Mouse (Mus musculus): Measurements from ENCODE around the gene Lhx8. TPM values are rescaled to one million over a fixed set of nuclear protein-coding genes. Genes with fewer than 3 reads are reported as not detected.

Gene Lhx8
- total and polyA plus RNA-seq, 3 experiments, result 0.16 TPM; not detected in 2

GRCm38 (mm10) chr3:154327883-154328720 is 2.4 kb downstream of the Lhx8 start:
- ATAC-seq (ENCODE audit: extremely low read depth, insufficient number of reproducible peaks, low FRiP score, poor library complexity, severe bottlenecking), result no peak
- peaks cover 47% of the 10 kb centered on the region for H3K9me3 ChIP-seq (replicated peaks)
- H3K36me3 ChIP-seq (replicated peaks), result no peaks in the 10 kb centered on the region
- no peak for DNase-seq (ENCODE audit: low spot score)
- no peak for TF ChIP-seq TAL1 (conservative IDR thresholded peaks at IDR 0.05; ENCODE audit: low read depth, low read length)
- no peak for TF ChIP-seq CTCF (IDR thresholded peaks at IDR 0.05; ENCODE audit: low read depth, low read length)
- TF ChIP-seq POLR2AphosphoS5 (IDR thresholded peaks at IDR 0.05; ENCODE audit: insufficient replicate concordance, low read depth, low read length), result no peak
- no peak for TF ChIP-seq GATA1 (IDR thresholded peaks at IDR 0.05; ENCODE audit: borderline replicate concordance, low read length)
- TF ChIP-seq GATA2 (IDR thresholded peaks at IDR 0.05; ENCODE audit: borderline replicate concordance, low read depth, low read length), result no peak
- H3K27me3 ChIP-seq (ENCODE audit: insufficient read depth, low read length), result no peaks in the 10 kb centered on the region
- no peaks in the 10 kb centered on the region for H3K4me1 ChIP-seq (ENCODE audit: insufficient read depth, low read depth, low read length)
- H3K4me3 ChIP-seq (ENCODE audit: low read depth, low read length), result peak overlapping the region; percentile 20; the same call in 1 of the 2 replicates

- no peak for ATAC-seq (ENCODE audit: extremely low read depth, insufficient number of reproducible peaks, low FRiP score, poor library complexity, severe bottlenecking)
- Histone ChIP-seq H3K9me3 (replicated peaks) (peaks cover 42% of the 10 kb centered on the region), H3K27me3 (ENCODE audit: insufficient read depth, low read length) (no peaks in the 10 kb centered on the region), H3K4me3 (ENCODE audit: low read depth, low read length) (no peak overlapping the region), H3K4me1 (ENCODE audit: insufficient read depth, low read depth, low read length) (no peaks in the 10 kb centered on the region), H3K36me3 (replicated peaks) (no peaks in the 10 kb centered on the region)
- TF ChIP-seq GATA1 (IDR thresholded peaks at IDR 0.05; ENCODE audit: borderline replicate concordance, low read length), result no peak
- TF ChIP-seq TAL1 (conservative IDR thresholded peaks at IDR 0.05; ENCODE audit: low read depth, low read length), result no peak
- DNase-seq (ENCODE audit: low spot score), result no peak
Measured at GRCm38 (mm10) chr3:154327110-154327882, 3.2 kb downstream of the Lhx8 start.

DNA sequence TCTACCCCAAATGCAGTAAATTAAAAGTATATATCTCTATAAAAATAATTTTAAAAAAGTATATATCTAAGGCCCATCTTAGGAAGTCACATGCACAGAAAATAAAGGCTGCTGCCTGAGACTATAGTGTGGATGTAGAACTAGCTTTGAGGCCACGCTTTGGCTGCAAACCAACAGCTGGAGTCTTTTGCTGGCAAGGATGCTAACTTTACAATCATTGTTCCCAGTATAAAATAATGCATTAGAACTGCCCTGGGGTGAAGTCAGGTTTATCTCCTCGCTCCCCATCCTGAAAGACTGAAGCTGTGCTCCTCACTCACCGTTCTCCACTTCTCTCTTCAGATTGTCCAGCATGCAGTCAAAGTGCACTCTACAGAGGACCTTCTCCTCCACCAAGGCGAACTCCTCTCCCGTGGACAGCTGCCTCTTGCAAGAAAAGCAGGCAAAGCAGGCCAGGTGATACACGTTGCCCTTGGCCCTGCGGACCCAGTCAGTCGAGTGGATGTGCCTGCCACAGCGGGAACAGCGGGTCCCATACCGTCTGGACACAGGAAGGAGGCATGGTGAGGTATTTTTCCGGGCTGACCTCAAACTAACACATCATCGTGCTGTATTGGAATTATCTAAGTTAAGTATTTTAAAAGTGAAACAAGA is 8.4 kb downstream of the Lhx8 start:
- H3K27me3 ChIP-seq (ENCODE audit: insufficient read depth, low read length), result no peaks in the 10 kb centered on the region
- H3K9me3 ChIP-seq (replicated peaks), result peaks cover 21% of the 10 kb centered on the region
- H3K4me3 ChIP-seq (ENCODE audit: low read depth, low read length), result no peak overlapping the region
- DNase-seq (ENCODE audit: low spot score) (no peak), ATAC-seq (ENCODE audit: extremely low read depth, insufficient number of reproducible peaks, low FRiP score, poor library complexity, severe bottlenecking) (no peak)
- H3K4me1 ChIP-seq (ENCODE audit: insufficient read depth, low read depth, low read length), result no peaks in the 10 kb centered on the region
- TF ChIP-seq POLR2AphosphoS5 (IDR thresholded peaks at IDR 0.05; ENCODE audit: insufficient replicate concordance, low read depth, low read length) (no peak), TAL1 (conservative IDR thresholded peaks at IDR 0.05; ENCODE audit: low read depth, low read length) (no peak), CTCF (IDR thresholded peaks at IDR 0.05; ENCODE audit: low read depth, low read length) (no peak), GATA1 (IDR thresholded peaks at IDR 0.05; ENCODE audit: borderline replicate concordance, low read length) (no peak), GATA2 (IDR thresholded peaks at IDR 0.05; ENCODE audit: borderline replicate concordance, low read depth, low read length) (no peak)
- H3K36me3 ChIP-seq (replicated peaks), result no peaks in the 10 kb centered on the region

- Histone ChIP-seq H3K27me3 (ENCODE audit: insufficient read depth, low read length) (no peaks in the 10 kb centered on the region), H3K4me1 (ENCODE audit: insufficient read depth, low read depth, low read length) (no peaks in the 10 kb centered on the region), H3K9me3 (replicated peaks) (peaks cover 42% of the 10 kb centered on the region), H3K4me3 (ENCODE audit: low read depth, low read length) (no peak overlapping the region), H3K36me3 (replicated peaks) (no peaks in the 10 kb centered on the region)
- no peak for DNase-seq (ENCODE audit: low spot score)
- TF ChIP-seq CTCF (IDR thresholded peaks at IDR 0.05; ENCODE audit: low read depth, low read length) (no peak), POLR2AphosphoS5 (IDR thresholded peaks at IDR 0.05; ENCODE audit: insufficient replicate concordance, low read depth, low read length) (no peak), GATA2 (IDR thresholded peaks at IDR 0.05; ENCODE audit: borderline replicate concordance, low read depth, low read length) (no peak), TAL1 (conservative IDR thresholded peaks at IDR 0.05; ENCODE audit: low read depth, low read length) (no peak), GATA1 (IDR thresholded peaks at IDR 0.05; ENCODE audit: borderline replicate concordance, low read length) (no peak)
- ATAC-seq (ENCODE audit: extremely low read depth, insufficient number of reproducible peaks, low FRiP score, poor library complexity, severe bottlenecking), result no peak
Measured at GRCm38 (mm10) chr3:154317651-154318248, 12.7 kb downstream of the Lhx8 start.

DNA sequence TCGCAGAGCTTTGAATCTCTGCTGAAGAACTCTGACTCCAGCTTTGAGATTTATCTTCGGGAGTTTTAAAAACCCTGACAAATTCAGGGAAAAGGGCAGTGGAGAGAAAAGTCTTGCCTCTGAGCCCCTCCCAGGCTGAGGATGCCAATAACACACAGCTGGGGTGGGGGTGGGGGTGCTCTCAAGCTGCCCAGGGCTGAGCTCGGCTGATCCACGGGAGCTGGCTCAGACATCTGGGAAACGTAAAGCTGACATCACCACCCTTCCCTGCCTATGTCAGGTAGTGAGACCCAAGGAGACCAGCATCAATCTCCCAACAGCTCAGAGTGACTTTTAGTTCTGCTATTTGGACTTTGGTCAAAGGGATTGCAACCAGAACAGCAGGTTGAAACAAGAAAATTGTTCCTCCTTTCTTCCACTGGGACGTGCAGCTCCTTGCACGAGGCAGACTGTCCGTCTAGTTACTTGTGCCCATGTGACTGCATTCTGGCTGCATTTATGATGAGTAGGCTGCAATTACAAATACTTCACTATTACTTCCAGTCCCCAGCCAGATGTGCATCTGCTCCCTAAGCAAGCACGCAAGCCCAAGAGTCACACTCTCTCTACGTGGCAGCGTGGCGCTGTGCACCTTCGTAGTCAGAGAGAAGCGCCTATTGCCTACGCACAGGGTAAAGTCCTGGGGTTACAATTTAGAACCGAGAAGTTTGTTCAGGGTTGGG is 25.1 kb downstream of the Lhx8 start:
- TF ChIP-seq CTCF (IDR thresholded peaks at IDR 0.05; ENCODE audit: low read depth, low read length), result no peak
- no peak for TF ChIP-seq POLR2AphosphoS5 (IDR thresholded peaks at IDR 0.05; ENCODE audit: insufficient replicate concordance, low read depth, low read length)
- no peak for TF ChIP-seq GATA1 (IDR thresholded peaks at IDR 0.05; ENCODE audit: borderline replicate concordance, low read length)
- no peak for TF ChIP-seq TAL1 (conservative IDR thresholded peaks at IDR 0.05; ENCODE audit: low read depth, low read length)
- no peak for TF ChIP-seq GATA2 (IDR thresholded peaks at IDR 0.05; ENCODE audit: borderline replicate concordance, low read depth, low read length)

More for the DNA sequence above, 25.1 kb downstream of the Lhx8 start:
- Histone ChIP-seq H3K27me3 (ENCODE audit: insufficient read depth, low read length) (no peaks in the 10 kb centered on the region), H3K4me1 (ENCODE audit: insufficient read depth, low read depth, low read length) (no peaks in the 10 kb centered on the region), H3K9me3 (replicated peaks) (peaks cover 42% of the 10 kb centered on the region), H3K4me3 (ENCODE audit: low read depth, low read length) (no peak overlapping the region), H3K36me3 (replicated peaks) (no peaks in the 10 kb centered on the region)
- ATAC-seq (ENCODE audit: extremely low read depth, insufficient number of reproducible peaks, low FRiP score, poor library complexity, severe bottlenecking) (no peak), DNase-seq (ENCODE audit: low spot score) (no peak)

Data from G1E (cell line).